Mouse (Mus musculus) testis, adult 2 months (tissue): Measurements from ENCODE around the gene Sim2.

ENCODE experiments used
- CTCF ChIP-seq: fragments of 200-500 bp; IDR thresholded peaks from 2 replicates; pipeline ENCODE4 v1.5.1; 2012; ENCODE audit warnings: low read depth, mild to moderate bottlenecking, inconsistent platforms, low read length, moderate library complexity; ENCODE audit not compliant: control insufficient read depth, insufficient read depth, insufficient replicate concordance
- POLR2A ChIP-seq: fragments of 200-500 bp; IDR thresholded peaks from 2 replicates; pipeline ENCODE4 v1.6.1; 2012; ENCODE audit warnings: low read depth, mild to moderate bottlenecking, inconsistent platforms, low read length, moderate library complexity; ENCODE audit not compliant: control insufficient read depth

DNA sequence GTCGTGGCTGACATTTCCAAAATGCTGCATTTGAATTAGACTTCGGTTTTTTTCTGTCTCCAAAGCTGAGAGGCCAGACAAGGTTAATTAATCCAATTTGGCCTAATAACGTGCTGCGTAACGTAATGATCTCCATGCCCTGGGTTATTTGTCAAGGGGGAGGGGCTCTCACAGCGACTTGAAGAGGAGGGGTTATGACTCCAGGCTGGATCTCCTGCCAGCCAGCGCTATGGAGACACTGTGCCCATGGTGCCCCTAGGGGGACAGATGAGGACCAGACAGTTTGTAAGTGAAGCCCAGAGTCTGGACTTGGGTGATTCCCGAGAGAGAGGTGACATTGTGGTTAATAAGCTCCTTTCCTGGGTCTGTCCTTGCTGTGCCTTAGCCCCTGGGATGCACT, 29.2 kb upstream of the Sim2 start:
- no peak for TF ChIP-seq POLR2A
- TF ChIP-seq CTCF = no peak
